Mouse (Mus musculus) thymus, postnatal 0 days (tissue): ENCODE measurements around the gene Rad1. TPM values are rescaled to one million over a fixed set of nuclear protein-coding genes. Genes with fewer than 3 reads are reported as not detected.
"Not testable (repeated sequence)": the region's sequence is repeated elsewhere in the genome, so short reads cannot be mapped to it uniquely, and the experiment has no call there.

Source experiments
- DNase-seq: peaks from one replicate; pipeline ENCODE4 v3.0.0-alpha.2; 2015; ENCODE audit warnings: low spot score
- polyA plus RNA-seq: library from polyadenylated mRNA; unstranded; fragments of >200 nt; fragmentation: Nextera tagmentation; extraction: Ambion mirVana; gene quantifications from 2 replicates; pipeline ENCODE4 v1.2.1, GENCODE M21; 2015

Gene Rad1
- polyA plus RNA-seq, 1 experiment from 2014 or later = 35.9 TPM

- DNase-seq = no peak
Observed at GRCm38 (mm10) chr15:10506099-10506498, 20.3 kb downstream of the Rad1 start.

- DNase-seq = no peak
Observed at GRCm38 (mm10) chr15:10515166-10515565, 29.3 kb downstream of the Rad1 start.

GRCm38 (mm10) chr15:10525896-10526295, 40.1 kb downstream of the Rad1 start:
- no peak for DNase-seq

DNA sequence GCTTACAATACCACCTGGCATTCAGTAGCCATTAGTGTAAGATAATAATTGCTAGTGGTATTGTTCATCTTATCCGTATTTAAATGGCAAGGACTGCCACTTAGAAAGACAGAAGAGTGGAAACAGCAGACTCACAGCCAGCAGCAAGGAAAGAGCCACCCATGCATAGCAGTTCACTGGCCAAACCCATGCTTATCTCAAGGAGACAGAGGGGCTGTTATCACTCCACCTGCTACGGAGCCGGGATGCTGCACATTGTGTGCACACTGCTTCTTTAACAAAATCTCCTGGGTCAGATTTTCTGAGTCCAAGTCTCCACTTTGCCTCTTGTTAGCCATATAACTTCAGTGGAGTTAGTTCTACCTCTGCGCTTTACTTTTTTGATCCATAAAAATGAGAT, 45.5 kb downstream of the Rad1 start:
- DNase-seq = no peak

DNA sequence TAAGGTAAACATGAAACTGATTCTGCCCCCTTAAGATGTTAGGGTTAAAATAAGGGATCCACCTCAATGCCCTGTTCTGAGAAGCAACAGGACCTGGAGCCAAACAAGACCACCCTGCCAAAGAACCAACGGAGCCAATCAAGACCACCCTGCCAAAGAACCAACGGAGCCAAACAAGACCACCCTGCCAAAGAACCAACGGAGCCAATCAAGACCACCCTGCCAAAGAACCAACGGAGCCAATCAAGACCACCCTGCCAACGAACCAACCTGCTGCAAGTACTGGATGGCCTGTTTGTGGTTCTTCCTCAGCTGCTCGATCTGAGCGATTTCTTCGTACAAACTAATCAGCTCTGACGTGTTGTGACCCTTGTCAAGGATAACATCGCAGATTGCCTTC, 47.5 kb downstream of the Rad1 start:
- DNase-seq = not testable (repeated sequence)

- DNase-seq = no peak
Observed at GRCm38 (mm10) chr15:10534591-10534990, 48.8 kb downstream of the Rad1 start.

GRCm38 (mm10) chr15:10535969-10536368, 50.2 kb downstream of the Rad1 start:
- no peak for DNase-seq

DNA sequence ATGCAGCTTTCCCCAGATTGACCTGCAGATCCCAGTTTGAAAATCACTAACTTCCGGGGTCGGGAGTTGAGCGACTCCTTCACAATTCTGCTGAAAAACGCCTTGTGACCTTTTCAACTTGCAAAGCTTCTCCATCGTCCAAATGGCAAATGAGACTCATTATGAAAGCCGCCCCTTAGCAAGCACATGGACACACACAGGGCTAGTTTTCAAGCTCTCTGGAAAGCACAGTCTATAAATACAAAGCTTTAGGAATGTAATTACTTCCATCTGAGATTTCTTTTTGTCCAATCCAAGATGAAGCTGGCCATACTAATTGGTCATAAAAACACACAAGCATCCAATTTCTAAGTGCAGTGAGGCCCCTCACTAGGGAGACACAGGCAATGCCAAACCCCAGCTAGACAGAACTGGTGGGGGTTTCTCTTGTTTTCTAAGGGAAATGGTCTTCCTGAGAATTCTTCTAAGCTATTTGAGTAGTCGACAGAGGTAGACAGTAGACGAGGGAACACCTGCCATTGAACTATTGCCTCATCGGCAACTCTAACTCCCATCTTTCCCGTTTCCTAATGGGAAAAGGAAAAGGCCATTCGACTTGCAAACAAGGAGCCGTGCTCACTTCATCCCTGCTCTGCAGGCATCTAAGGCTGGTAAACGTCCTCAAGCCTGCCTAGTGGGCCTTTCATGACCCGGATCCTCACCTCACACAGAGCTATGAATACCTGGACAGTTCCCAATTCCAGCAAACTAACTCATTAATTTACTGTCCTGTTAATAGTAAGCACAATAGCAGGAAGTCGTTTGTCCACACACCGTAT, 54.7 kb downstream of the Rad1 start:
- no peak for DNase-seq

Other genes starting within 250 kb of the Rad1 start
- not detected in 2 replicates for gene Gm21973, start 160.6 kb upstream of the Rad1 start, polyA plus RNA-seq
- not detected in 2 replicates for gene Agxt2, start 127.5 kb upstream of the Rad1 start, polyA plus RNA-seq
- 14.9 and 17.5 TPM in 2 replicates for gene Dnajc21, start 15.5 kb upstream of the Rad1 start, polyA plus RNA-seq
- gene Brix1, start 71 bp upstream of the Rad1 start, polyA plus RNA-seq = 163 and 165 TPM in 2 replicates
- not detected in 2 replicates for gene Ttc23l, start 72.7 kb downstream of the Rad1 start, polyA plus RNA-seq
- gene Rai14, start 228.6 kb downstream of the Rad1 start, polyA plus RNA-seq = 6.8 and 8.1 TPM in 2 replicates